Mouse (Mus musculus) stomach, embryonic 16.5 days (tissue): ENCODE measurements around the gene Adssl1. TPM values are rescaled to one million over a fixed set of nuclear protein-coding genes. Genes with fewer than 3 reads are reported as not detected.

Source experiments
- ATAC-seq: fragments of 200-750 bp; cut with Nextera tagmentation; 2 replicates; pipeline ENCODE4 v1.8.0; 2017; ENCODE audit warnings: moderate number of reproducible peaks, moderate TSS enrichment; ENCODE audit not compliant: insufficient read depth, low FRiP score
- H3K27ac ChIP-seq: fragments of 300-500 bp; sonication (generic); 2 replicates; pipeline ENCODE4 v1.5.1; 2014; ENCODE audit warnings: low read length
- H3K27me3 ChIP-seq: fragments of 300-500 bp; sonication (generic); 2 replicates; pipeline ENCODE4 v1.6.1; 2014; ENCODE audit warnings: low read length, control low read depth, mixed read lengths; ENCODE audit not compliant: control insufficient read depth, insufficient read depth
- H3K36me3 ChIP-seq: fragments of 300-500 bp; sonication (generic); 2 replicates; pipeline ENCODE4 v1.6.1; 2014; ENCODE audit warnings: low read length; ENCODE audit not compliant: control insufficient read depth, insufficient read depth
- H3K4me1 ChIP-seq: fragments of 300-500 bp; sonication (generic); 2 replicates; pipeline ENCODE4 v1.6.1; 2014; ENCODE audit warnings: low read length, control low read depth, mixed read lengths; ENCODE audit not compliant: control insufficient read depth, insufficient read depth
- H3K4me2 ChIP-seq: fragments of 300-500 bp; sonication (generic); 2 replicates; pipeline ENCODE4 v1.6.1; 2014; ENCODE audit warnings: low read depth, low read length, mixed read lengths
- H3K4me3 ChIP-seq: fragments of 300-500 bp; sonication (generic); replicated peaks from 2 replicates; pipeline ENCODE4 v1.5.1; 2014; ENCODE audit warnings: mild to moderate bottlenecking, low read length
- H3K9ac ChIP-seq: fragments of 300-500 bp; sonication (generic); 2 replicates; pipeline ENCODE4 v1.6.1; 2014; ENCODE audit warnings: low read length
- H3K9me3 ChIP-seq: fragments of 300-500 bp; sonication (generic); replicated peaks from 2 replicates; pipeline ENCODE4 v1.6.1; 2016; ENCODE audit warnings: low read length, control low read depth; ENCODE audit not compliant: control insufficient read depth
- WGBS: fragments of 180-500 bp; shearing (Covaris S2); extraction: QIAGEN DNeasy Blood & Tissue Kit; methylation state at CpG from one replicate; pipeline ENCODE4 v1.1.7; 2014; 5-methylcytosine and 5-hydroxymethylcytosine counted together
- polyA plus RNA-seq: library from polyadenylated mRNA; unstranded; fragments of >200 nt; fragmentation: Nextera tagmentation; extraction: Ambion mirVana; gene quantifications from 2 replicates; pipeline ENCODE4 v1.2.1, GENCODE M21; 2015

Adssl1 gene
- polyA plus RNA-seq, 1 experiment from 2014 or later: 10.3 TPM

DNA sequence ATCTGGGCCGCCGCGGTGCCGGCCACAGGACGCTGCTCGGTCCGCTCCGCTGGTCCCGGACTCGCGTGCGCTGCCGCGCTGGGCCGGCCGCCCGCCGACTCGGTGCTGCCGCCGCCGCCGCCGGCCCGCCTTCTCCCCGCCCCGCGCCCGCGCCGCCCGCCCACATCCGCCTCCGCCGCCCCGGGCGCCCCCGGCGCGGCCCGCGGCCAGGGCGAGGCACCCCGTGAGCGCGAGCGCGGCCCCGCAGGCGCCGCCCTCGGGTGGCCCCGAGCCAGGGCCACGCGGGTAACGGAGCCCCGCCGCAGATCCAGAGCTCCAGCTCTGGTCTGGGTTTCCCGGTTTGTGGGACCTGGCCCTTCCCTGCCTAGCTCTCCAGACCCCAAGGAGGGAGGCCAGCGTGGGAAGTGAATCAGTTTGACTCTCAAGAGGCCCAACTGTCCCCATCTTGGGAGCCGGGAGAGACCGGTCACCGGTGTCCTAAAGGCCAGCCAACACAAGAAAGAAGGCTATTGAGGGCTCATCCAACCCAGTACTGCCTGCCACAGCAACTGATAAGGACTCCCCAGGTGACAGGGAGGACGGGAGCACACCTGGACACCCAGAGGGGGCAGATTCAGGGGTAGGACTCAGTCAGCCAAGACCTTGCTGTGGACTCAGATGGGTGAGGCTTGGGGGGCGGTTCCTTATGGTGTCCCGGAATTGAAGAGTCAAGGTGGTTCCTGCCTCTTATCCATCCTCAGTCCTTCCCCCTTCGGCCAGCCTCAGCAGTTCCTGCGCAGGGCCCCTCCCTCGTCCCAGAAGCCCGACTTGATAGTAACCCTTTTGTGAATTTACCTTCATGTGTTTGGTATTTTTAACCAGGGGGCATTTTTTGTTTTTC is 54.5 kb downstream of the Adssl1 start, which contains the start of gene Akt1:
Gene Akt1, minus strand, starts transcription at position 753 of the 880 bp plus-strand sequence.
- peak; percentile 59 for ATAC-seq
- H3K4me3 ChIP-seq: peak within 1 kb of the TSS; percentile 96
- peak within 1 kb of the TSS; percentile 96 for H3K4me2 ChIP-seq
- H3K9me3 ChIP-seq: no peaks in the 10 kb centered on the region
- H3K36me3 ChIP-seq: peaks cover 7% of the 10 kb centered on the region; the same call in 1 of the 2 replicates
- peak within 1 kb of the TSS; percentile 99 for H3K27ac ChIP-seq
- peaks cover 56% of the 10 kb centered on the region for H3K4me1 ChIP-seq
- WGBS: 1% methylated on average over 57 of the region's 70 CpGs
- peak within 1 kb of the TSS; percentile 100 for H3K9ac ChIP-seq
- no peaks in the 10 kb centered on the region for H3K27me3 ChIP-seq

DNA sequence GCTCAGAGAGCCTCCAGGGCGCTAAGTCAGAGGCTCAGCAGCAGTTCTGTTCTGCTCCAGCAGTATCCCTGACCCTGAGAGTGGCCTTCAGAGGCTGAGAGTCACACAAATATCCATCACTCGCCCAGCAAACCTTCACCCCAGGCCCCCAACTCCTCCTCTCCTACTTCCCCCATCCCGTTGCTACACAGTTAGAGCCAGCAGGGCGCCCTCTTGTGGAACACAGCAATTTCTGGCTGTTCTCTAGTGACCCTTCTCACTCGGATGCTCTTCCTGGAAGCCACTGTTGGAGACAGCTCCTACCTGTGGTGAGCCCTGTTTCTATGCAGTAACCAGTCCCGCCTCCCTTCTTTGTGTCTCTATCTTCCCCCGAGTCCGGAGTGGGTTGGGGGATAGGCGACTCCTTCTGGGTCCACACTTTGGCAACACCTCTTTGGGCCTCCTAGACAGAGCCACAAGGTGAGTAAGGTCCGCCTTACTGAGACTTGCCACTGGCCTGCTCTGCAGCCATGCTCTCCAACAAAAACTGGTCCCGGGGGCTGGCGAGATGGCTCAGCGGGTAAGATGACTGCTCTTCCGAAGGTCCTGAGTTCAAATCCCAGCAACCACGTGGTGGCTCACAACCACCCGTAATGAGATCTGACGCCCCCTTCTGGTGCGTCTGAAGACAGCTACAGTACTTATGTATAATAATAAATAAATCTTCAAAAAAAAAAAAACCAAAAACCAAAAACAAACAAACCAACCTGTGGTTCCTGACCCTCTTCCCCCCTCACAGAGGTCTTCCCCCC is 55.6 kb downstream of the Adssl1 start:
- Histone ChIP-seq H3K4me2 (peak overlapping the region; percentile 96), H3K9ac (peak overlapping the region; percentile 100), H3K4me3 (peak overlapping the region; percentile 96), H3K9me3 (no peaks in the 10 kb centered on the region), H3K36me3 (0 out of 2 replicates have a peak, but pooled peaks cover under 1% of the 10 kb centered on the region), H3K27me3 (peaks cover 7% of the 10 kb centered on the region), H3K4me1 (peaks cover 55% of the 10 kb centered on the region), H3K27ac (peak overlapping the region; percentile 99)
- 19% methylated on average over 18 of the region's 18 CpGs for WGBS
- peak; percentile 30; the same call in 1 of the 2 replicates for ATAC-seq

DNA sequence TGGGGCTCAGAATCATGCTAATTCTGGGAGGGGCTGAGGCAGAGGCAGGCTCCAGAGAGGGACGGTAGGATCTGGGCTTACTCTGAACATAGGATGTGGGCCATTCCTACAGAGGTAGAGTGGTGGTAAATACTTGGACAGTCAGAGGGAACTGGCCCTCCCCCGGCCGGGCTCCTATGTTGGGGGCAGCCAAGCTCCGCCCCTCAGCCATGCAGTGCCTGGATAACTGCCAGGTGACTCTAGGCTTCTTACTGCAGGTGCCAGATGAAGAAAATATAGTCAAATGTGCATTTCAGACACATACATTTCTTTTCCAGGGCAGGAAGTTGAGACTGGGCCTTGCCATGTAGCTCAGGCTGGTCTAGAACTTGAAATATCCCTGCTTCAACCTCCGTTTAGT is 57.2 kb downstream of the Adssl1 start:
- ATAC-seq: no peak
- Histone ChIP-seq H3K9me3 (no peaks in the 10 kb centered on the region), H3K9ac (no peak overlapping the region), H3K27ac (peak overlapping the region; percentile 3; the same call in 1 of the 2 replicates), H3K4me3 (no peak overlapping the region), H3K4me1 (peaks cover 39% of the 10 kb centered on the region), H3K4me2 (no peak overlapping the region), H3K36me3 (no peaks in the 10 kb centered on the region), H3K27me3 (peaks cover 7% of the 10 kb centered on the region)
- WGBS: 47% methylated on average over 5 of the region's 5 CpGs

DNA sequence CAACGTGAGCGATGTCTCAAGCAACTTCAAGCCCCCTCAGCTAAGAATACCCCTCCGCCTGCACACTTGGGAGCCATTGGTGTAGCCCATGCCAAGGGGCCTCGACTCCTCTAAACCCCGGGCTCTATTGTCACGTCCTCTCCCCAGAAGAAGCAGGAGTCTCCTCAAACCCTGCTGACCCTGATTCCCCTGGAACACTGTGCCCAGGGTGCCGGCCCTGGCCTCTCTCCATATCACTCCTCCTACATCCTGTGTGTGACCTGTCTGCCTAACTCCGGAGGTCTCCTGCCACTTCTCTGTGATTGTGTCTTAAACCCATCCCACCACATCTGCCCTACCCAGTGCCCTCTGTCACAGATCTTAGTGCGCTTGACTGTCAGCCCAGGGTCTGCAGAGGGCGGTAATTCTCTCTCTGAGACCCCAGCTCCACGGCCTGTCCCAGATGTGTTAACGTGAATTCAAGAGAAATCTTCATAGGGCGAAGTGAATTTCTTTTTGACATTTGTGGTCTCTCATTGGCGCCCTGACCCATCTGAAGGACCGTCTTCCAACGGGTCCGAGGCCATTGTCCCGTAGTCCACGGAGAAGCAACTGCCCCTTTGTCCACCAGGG is 58.2 kb downstream of the Adssl1 start:
- H3K9ac ChIP-seq: peak overlapping the region; percentile 88
- 30% methylated on average over 19 of the region's 19 CpGs for WGBS
- peak overlapping the region; percentile 93 for H3K4me2 ChIP-seq
- H3K4me3 ChIP-seq: peak overlapping the region; percentile 75
- H3K36me3 ChIP-seq: no peaks in the 10 kb centered on the region
- no peak for ATAC-seq
- no peaks in the 10 kb centered on the region for H3K9me3 ChIP-seq
- peak overlapping the region; percentile 95 for H3K27ac ChIP-seq
- peaks cover 7% of the 10 kb centered on the region for H3K27me3 ChIP-seq
- H3K4me1 ChIP-seq: peaks cover 32% of the 10 kb centered on the region

DNA sequence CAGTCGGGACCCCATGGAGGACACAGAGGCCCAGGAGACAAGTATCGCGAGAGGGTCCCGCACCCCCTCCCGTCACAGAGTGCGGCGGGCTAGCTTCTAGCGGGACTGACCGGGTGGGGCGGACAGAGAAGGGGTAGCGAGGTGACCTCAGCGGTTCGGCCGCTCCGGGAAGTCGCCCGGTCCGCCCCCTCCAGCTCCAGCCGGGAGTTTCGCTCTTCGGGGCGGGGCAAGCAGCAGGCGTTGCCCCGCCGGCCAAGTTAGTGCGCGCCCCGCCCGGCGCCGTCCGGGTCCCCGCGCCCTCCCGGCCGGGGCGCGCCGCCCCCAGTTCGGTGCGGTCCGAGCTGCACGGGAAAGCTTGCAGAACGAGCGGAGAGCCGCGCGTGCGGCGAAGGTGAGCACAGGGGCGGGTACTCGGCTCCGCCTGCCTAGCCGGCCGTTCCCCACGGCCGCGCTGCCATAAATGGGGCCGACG is 58.7 kb downstream of the Adssl1 start, which contains the start of gene Zbtb42:
Gene Zbtb42, plus strand, starts transcription at position 274 of the 472 bp plus-strand sequence.
- under 1% methylated on average over 53 of the region's 60 CpGs for WGBS
- peak within 1 kb of the TSS; percentile 93 for H3K4me2 ChIP-seq
- peaks cover 32% of the 10 kb centered on the region for H3K4me1 ChIP-seq
- ATAC-seq: peak; percentile 48
- no peaks in the 10 kb centered on the region for H3K36me3 ChIP-seq
- H3K27me3 ChIP-seq: peaks cover 7% of the 10 kb centered on the region
- peak within 1 kb of the TSS; percentile 75 for H3K4me3 ChIP-seq
- H3K9ac ChIP-seq: peak within 1 kb of the TSS; percentile 88
- H3K27ac ChIP-seq: peak within 1 kb of the TSS; percentile 95
- H3K9me3 ChIP-seq: no peaks in the 10 kb centered on the region

DNA sequence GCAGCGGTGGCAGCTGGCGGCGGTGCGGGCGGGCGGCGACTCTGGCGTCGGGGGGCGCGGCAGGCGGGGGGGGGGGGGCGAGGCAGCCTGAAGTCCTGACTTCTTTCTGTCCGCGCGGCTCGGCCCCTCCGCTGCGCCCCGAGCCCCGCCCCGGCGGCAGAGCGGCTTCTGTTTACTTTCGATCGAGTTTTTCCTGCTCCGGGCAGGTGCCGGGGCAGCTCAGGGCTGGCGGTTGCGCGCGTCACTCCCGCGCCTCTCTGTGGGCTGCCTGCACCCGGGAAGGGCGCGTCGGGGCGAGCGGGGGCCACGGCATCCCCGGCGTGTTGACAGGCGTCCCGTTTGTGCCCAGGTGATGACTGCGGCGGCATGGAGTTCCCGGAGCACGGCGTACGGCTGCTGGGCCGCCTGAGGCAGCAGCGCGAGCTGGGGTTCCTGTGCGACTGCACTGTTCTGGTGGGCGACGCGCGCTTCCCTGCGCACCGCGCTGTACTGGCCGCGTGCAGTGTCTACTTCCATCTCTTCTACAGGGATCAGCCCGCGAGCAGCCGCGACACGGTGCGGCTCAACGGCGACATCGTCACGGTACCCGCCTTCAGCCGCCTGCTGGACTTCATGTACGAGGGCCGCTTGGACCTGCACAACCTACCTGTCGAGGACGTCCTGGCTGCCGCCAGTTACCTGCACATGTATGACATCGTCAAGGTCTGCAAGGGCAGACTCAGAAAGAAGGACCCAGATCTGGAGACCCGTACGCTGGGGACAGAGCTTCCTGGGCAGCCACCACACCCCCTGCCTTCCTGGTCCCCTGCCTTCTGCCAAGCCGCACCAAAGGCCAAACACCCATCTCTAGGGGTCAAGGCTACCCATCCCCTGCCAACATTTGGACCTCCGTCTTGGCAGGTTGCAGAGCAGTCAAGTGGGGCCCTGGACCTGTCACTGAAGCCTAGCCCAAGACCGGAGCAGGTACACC is 59.5 kb downstream of the Adssl1 start:
- Histone ChIP-seq H3K27ac (peak overlapping the region; percentile 95), H3K36me3 (no peaks in the 10 kb centered on the region), H3K4me1 (peaks cover 32% of the 10 kb centered on the region), H3K9ac (peak overlapping the region; percentile 88), H3K4me3 (peak overlapping the region; percentile 75), H3K9me3 (no peaks in the 10 kb centered on the region), H3K4me2 (peak overlapping the region; percentile 93), H3K27me3 (peaks cover 7% of the 10 kb centered on the region)
- 4% methylated on average over 75 of the region's 87 CpGs for WGBS
- ATAC-seq: peak; percentile 71

DNA sequence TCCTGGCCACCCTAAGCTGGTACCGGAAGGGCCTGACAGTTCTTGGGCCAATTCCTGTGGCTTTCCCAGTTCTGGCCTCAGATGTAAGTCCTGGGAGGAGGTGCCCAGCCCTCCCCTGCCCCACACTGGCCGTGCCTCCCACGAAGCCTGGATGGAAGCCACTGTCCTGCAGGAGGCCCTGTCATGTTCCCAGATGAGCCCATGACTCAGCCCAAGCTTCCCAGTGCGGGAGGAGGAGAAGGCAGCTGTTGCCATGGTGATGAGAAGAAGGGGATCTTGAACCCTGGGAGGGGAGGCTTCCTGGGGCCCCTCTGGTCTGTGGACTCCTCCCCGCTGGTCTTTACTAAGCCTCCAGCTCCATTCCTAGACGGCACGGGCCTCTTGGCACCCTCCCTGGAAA is 63.5 kb downstream of the Adssl1 start:
- 55% methylated on average over 7 of the region's 7 CpGs for WGBS
- H3K4me2 ChIP-seq: no peak overlapping the region
- H3K27me3 ChIP-seq: peaks cover 7% of the 10 kb centered on the region
- H3K4me1 ChIP-seq: peaks cover 6% of the 10 kb centered on the region
- no peak for ATAC-seq
- H3K9ac ChIP-seq: no peak overlapping the region
- H3K9me3 ChIP-seq: no peaks in the 10 kb centered on the region
- no peak overlapping the region for H3K4me3 ChIP-seq
- H3K36me3 ChIP-seq: no peaks in the 10 kb centered on the region
- H3K27ac ChIP-seq: no peak overlapping the region

DNA sequence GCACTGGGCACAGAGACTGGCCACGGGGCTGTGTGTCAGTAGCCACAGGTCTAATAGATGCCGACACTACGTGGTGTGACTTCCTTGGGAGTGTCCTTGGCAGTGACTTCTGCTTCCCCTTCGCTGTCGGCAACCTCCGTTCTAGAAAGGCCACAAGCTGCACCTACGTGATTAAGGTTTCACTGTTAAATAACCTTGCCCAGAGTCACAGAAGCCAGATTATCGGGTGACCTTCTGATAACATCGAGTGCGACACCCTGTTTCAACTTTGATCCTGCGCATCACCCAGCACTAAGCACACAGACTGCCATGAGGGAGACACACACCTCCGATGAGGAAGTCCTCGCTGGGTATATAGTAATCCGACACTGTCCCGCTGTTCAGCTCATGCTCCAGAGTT is 68.6 kb downstream of the Adssl1 start:
- H3K27me3 ChIP-seq: no peaks in the 10 kb centered on the region
- no peaks in the 10 kb centered on the region for H3K36me3 ChIP-seq
- H3K9me3 ChIP-seq: no peaks in the 10 kb centered on the region
- no peak overlapping the region; the same call in 1 of the 2 replicates for H3K9ac ChIP-seq
- no peak overlapping the region for H3K4me3 ChIP-seq
- 0 out of 2 replicates have a peak overlapping the region, but pooled peaks have one; percentile 4 for H3K4me2 ChIP-seq
- WGBS: 45% methylated on average over 15 of the region's 15 CpGs
- ATAC-seq: no peak
- H3K27ac ChIP-seq: no peak overlapping the region
- peaks cover 6% of the 10 kb centered on the region for H3K4me1 ChIP-seq
